Mouse (Mus musculus) megakaryocyte, embryonic 14.5 days (primary cell): ENCODE results near the gene Tdg.
"Not testable (repeated sequence)": the region's sequence is repeated elsewhere in the genome, so short reads cannot be mapped to it uniquely, and the experiment has no call there.

ENCODE experiments used
- FLI1 ChIP-seq: IDR thresholded peaks from 2 replicates; pipeline ENCODE4 v1.6.1; 2012; ENCODE audit warnings: low read length, inconsistent platforms, mixed read lengths
- GATA1 ChIP-seq: IDR thresholded peaks from 3 replicates; pipeline ENCODE4 v1.6.1; 2012; ENCODE audit warnings: mixed read lengths, low read length, inconsistent platforms, borderline replicate concordance

- TF ChIP-seq GATA1, FLI1: not testable (repeated sequence)
Observed at GRCm38 (mm10) chr10:82589673-82590072, 40.0 kb upstream of the Tdg start.
